Mouse (Mus musculus) MEL (cell line): ENCODE data around the gene Mmel1.

ENCODE experiments used
- CTCF ChIP-seq, 3 experiments: IDR thresholded peaks in 2 of 3; conservative IDR thresholded peaks in 1 of 3; 2 replicates each; pipeline ENCODE4 v1.5.1; 2011 to 2012; ENCODE audit warnings: low read length in 3 of 3, low read depth in 2 of 3, mild to moderate bottlenecking in 2 of 3, improper control_type of control experiment in 1 of 3, inconsistent platforms in 1 of 3, mixed read lengths in 1 of 3, moderate library complexity in 1 of 3; ENCODE audit not compliant: control insufficient read depth in 1 of 3, insufficient read depth in 1 of 3, poor library complexity in 1 of 3, severe bottlenecking in 1 of 3
- ETS1 ChIP-seq: IDR thresholded peaks from 2 replicates; pipeline ENCODE4 v1.6.1; 2012; ENCODE audit warnings: low read depth, mild to moderate bottlenecking, inconsistent platforms, low read length, improper control_type of control experiment, moderate library complexity
- GATA1 ChIP-seq: IDR thresholded peaks from 2 replicates; pipeline ENCODE4 v1.6.1; 2011; ENCODE audit warnings: low read depth, low read length, improper control_type of control experiment
- MAX ChIP-seq: IDR thresholded peaks from 2 replicates; pipeline ENCODE4 v1.6.1; 2011; ENCODE audit warnings: low read length, improper control_type of control experiment
- POLR2A ChIP-seq, 2 experiments: IDR thresholded peaks; 2 replicates each; pipeline ENCODE4 v1.6.1; 2011 to 2012; ENCODE audit warnings: low read length in 2 of 2, mild to moderate bottlenecking in 2 of 2, control low read depth in 1 of 2, improper control_type of control experiment in 1 of 2, low read depth in 1 of 2, moderate library complexity in 1 of 2; ENCODE audit not compliant: control insufficient read depth in 1 of 2, insufficient read depth in 1 of 2, poor library complexity in 1 of 2
- POLR2AphosphoS2 ChIP-seq: IDR thresholded peaks from 2 replicates; pipeline ENCODE4 v1.6.1; 2011; ENCODE audit warnings: low read length, improper control_type of control experiment
- TBP ChIP-seq: IDR thresholded peaks from 2 replicates; pipeline ENCODE4 v1.8.0; 2011; ENCODE audit warnings: low read depth, low read length, improper control_type of control experiment
- TCF12 ChIP-seq: IDR thresholded peaks from 2 replicates; pipeline ENCODE4 v1.6.1; 2014; ENCODE audit warnings: low read depth, mild to moderate bottlenecking, inconsistent platforms, low read length, improper control_type of control experiment, moderate library complexity
- UBTF ChIP-seq: IDR thresholded peaks from 2 replicates; pipeline ENCODE4 v1.6.1; 2012; ENCODE audit warnings: low read depth, mild to moderate bottlenecking, inconsistent platforms, low read length, improper control_type of control experiment, moderate library complexity, borderline replicate concordance; ENCODE audit not compliant: insufficient read depth
- USF1 ChIP-seq: IDR thresholded peaks from 2 replicates; pipeline ENCODE4 v1.6.1; 2014; ENCODE audit warnings: low read depth, mild to moderate bottlenecking, inconsistent platforms, low read length, improper control_type of control experiment, moderate library complexity

GRCm38 (mm10) chr4:154908490-154908889, 39.1 kb downstream of the Mmel1 start:
- TF ChIP-seq POLR2A (IDR thresholded peaks at IDR 0.05; ENCODE audit: control insufficient read depth in 1 of 2, insufficient read depth in 1 of 2, low read depth in 1 of 2, low read length in 2 of 2, poor library complexity in 1 of 2) = no peak
- no peak for TF ChIP-seq MAX
- TF ChIP-seq CTCF (IDR thresholded peaks at IDR 0.05 in 2 of 3, conservative IDR thresholded peaks at IDR 0.05 in 1 of 3; ENCODE audit: control insufficient read depth in 1 of 3, insufficient read depth in 1 of 3, low read depth in 2 of 3, low read length in 3 of 3, poor library complexity in 1 of 3, severe bottlenecking in 1 of 3) = no peak
- no peak for TF ChIP-seq USF1
- no peak for TF ChIP-seq ETS1
- TF ChIP-seq TBP = no peak
- TF ChIP-seq GATA1 = no peak
- no peak for TF ChIP-seq POLR2AphosphoS2
- TF ChIP-seq UBTF = no peak
- TF ChIP-seq TCF12 = no peak
